Mouse (Mus musculus) limb, embryonic 14.5 days (tissue): ENCODE results near the gene G6pc3. TPM values are rescaled to one million over a fixed set of nuclear protein-coding genes. Genes with fewer than 3 reads are reported as not detected.
A peak's percentile ranks its signal among the peaks of the same experiment; 100 is the strongest.

Experiments
- ATAC-seq: fragments of 200-750 bp; cut with Nextera tagmentation; 2 replicates; pipeline ENCODE4 v1.8.0; 2017; ENCODE audit warnings: low read depth, moderate number of reproducible peaks, moderate TSS enrichment; ENCODE audit not compliant: low FRiP score
- DNase-seq: peaks from one replicate; pipeline ENCODE4 v3.0.0-alpha.2; 2015; ENCODE audit warnings: low spot score
- H3K27ac ChIP-seq: fragments of 300-500 bp; sonication (generic); replicated peaks from 2 replicates; pipeline ENCODE4 v1.5.1; 2014; ENCODE audit warnings: low read depth, mild to moderate bottlenecking, low read length, moderate library complexity, mixed read lengths
- H3K27me3 ChIP-seq: fragments of 300-500 bp; sonication (generic); 2 replicates; pipeline ENCODE4 v1.6.1; 2014; ENCODE audit warnings: low read length, mixed read lengths; ENCODE audit not compliant: control insufficient read depth, insufficient read depth
- H3K36me3 ChIP-seq: fragments of 300-500 bp; sonication (generic); 2 replicates; pipeline ENCODE4 v1.6.1; 2014; ENCODE audit warnings: mild to moderate bottlenecking, low read length, moderate library complexity, mixed read lengths; ENCODE audit not compliant: control insufficient read depth, insufficient read depth
- H3K4me1 ChIP-seq: fragments of 300-500 bp; sonication (generic); 2 replicates; pipeline ENCODE4 v1.6.1; 2014; ENCODE audit warnings: antibody characterized with exemption, low read length, mixed read lengths; ENCODE audit not compliant: control insufficient read depth, insufficient read depth
- H3K4me2 ChIP-seq: fragments of 300-500 bp; sonication (generic); replicated peaks from 2 replicates; pipeline ENCODE4 v1.6.1; 2014; ENCODE audit warnings: low read depth, mild to moderate bottlenecking, low read length, moderate library complexity; ENCODE audit not compliant: severe bottlenecking
- H3K4me3 ChIP-seq: fragments of 300-500 bp; sonication (generic); replicated peaks from 2 replicates; pipeline ENCODE4 v1.5.1; 2014; ENCODE audit warnings: low read length
- H3K9ac ChIP-seq: fragments of 300-500 bp; sonication (generic); 2 replicates; pipeline ENCODE4 v1.6.1; 2014; ENCODE audit warnings: mild to moderate bottlenecking, low read depth, low read length, moderate library complexity; ENCODE audit not compliant: severe bottlenecking
- H3K9me3 ChIP-seq: fragments of 300-500 bp; sonication (generic); 2 replicates; pipeline ENCODE4 v1.6.1; 2016; ENCODE audit warnings: low read length; ENCODE audit not compliant: control insufficient read depth
- POLR2A ChIP-seq: fragments of 200-500 bp; IDR thresholded peaks from 2 replicates; pipeline ENCODE4 v1.8.0; 2012; ENCODE audit warnings: inconsistent platforms, mild to moderate bottlenecking, moderate library complexity, borderline replicate concordance; ENCODE audit not compliant: insufficient read depth, insufficient read length; ENCODE audit errors: extremely low read depth
- WGBS: fragments of 180-500 bp; shearing (Covaris S2); extraction: QIAGEN DNeasy Blood & Tissue Kit; methylation state at CpG from one replicate; pipeline ENCODE4 v1.1.7; 2014; 5-methylcytosine and 5-hydroxymethylcytosine counted together
- polyA plus RNA-seq, 2 experiments: library from polyadenylated mRNA; depleted of rRNA in 1 of 2; stranded (reverse) in 1 of 2; unstranded in 1 of 2; fragments of >200 nt; fragmentation: Nextera tagmentation in 1 of 2; extraction: Ambion mirVana in 1 of 2; gene quantifications; 2 replicates each; pipeline versions ENCODE4 v1.2.1 to v1.2.3; 2012 to 2014

G6pc3 gene
- polyA plus RNA-seq, 2 experiments = 27.6 to 42.7 TPM

DNA sequence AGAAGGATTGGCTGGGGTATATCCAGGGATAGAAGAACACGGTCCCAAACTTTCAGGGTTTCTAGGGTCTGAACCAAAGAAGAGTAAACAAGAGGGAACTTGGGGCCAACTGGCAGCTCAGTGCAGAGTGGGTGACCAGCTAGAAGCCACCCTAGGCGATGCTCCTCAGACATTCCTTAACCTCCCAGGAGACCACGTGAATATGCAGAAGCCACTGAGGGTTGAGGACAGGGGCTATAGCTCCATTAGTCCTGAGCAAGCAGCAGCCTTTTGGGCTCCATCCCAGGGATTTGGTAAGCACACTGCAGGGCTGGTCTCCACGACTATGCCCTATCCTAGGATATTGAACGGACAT lies 27.4 kb downstream of the G6pc3 start:
- H3K4me3 ChIP-seq = peak overlapping the region; percentile 41
- 49% methylated on average over 5 of the region's 5 CpGs for WGBS
- H3K27me3 ChIP-seq = no peaks in the 10 kb centered on the region
- H3K4me1 ChIP-seq = peaks cover 63% of the 10 kb centered on the region
- DNase-seq = no peak
- peak overlapping the region; percentile 78 for H3K4me2 ChIP-seq
- TF ChIP-seq POLR2A = no peak
- peaks cover 18% of the 10 kb centered on the region; the same call in 1 of the 2 replicates for H3K36me3 ChIP-seq
- no peak for ATAC-seq
- no peak overlapping the region for H3K9ac ChIP-seq
- 0 out of 2 replicates have a peak overlapping the region, but pooled peaks have one; percentile 8 for H3K27ac ChIP-seq
- no peaks in the 10 kb centered on the region for H3K9me3 ChIP-seq

DNA sequence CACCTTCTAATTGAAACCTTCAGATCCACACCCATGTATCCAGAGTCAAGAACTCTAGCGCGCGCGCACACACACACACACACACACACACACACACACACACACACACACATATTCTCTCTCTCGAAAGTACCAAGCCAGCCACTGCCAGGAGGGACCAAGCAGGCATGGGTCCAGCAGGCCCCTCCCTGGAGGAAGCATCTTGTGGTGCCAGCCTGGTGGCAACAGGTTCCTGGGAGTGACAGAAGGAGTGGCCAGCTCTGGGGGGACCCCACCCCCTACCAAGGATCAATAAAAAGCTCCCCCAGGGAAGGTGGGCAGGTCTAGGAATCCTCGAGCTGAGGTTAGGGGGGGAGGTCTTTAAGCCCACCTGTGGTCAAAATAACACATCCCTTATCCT lies 28.0 kb downstream of the G6pc3 start:
- DNase-seq (no peak), ATAC-seq (no peak)
- H3K4me3 ChIP-seq = peak overlapping the region; percentile 41
- no peak overlapping the region for H3K27ac ChIP-seq
- no peak overlapping the region for H3K9ac ChIP-seq
- no peak for TF ChIP-seq POLR2A
- peaks cover 18% of the 10 kb centered on the region for H3K36me3 ChIP-seq
- no peaks in the 10 kb centered on the region for H3K9me3 ChIP-seq
- no peaks in the 10 kb centered on the region for H3K27me3 ChIP-seq
- peaks cover 61% of the 10 kb centered on the region for H3K4me1 ChIP-seq
- peak overlapping the region; percentile 78 for H3K4me2 ChIP-seq
- WGBS = 65% methylated on average over 6 of the region's 6 CpGs

DNA sequence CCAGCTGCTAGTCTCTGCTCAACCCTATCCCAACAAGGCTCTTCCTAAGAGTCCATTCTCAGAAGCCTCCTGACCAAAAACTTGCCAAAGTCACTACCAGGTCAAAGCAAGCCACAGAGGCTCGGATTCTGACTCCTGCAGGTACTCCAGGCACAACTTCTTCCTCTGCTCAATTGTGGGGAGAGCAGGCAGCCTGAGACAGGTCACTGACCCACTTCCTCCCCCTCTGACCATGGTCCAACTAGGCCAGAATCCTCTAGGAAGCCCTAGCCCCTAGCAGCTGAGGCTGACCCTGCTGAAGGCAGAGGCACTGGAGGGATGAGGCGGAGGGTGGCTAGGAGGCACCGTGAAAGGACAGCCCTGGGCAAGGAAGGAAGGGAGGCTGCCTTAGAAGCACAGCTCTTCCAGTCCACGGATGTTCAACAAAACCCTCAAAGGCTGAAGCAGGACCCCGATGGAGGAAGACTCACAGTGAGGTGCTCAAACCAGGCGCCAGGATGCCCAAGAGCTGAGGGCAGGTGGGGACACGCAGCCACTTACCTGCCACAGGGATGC lies 28.5 kb downstream of the G6pc3 start:
- H3K4me3 ChIP-seq = peak overlapping the region; percentile 41
- no peaks in the 10 kb centered on the region for H3K27me3 ChIP-seq
- DNase-seq = no peak
- peaks cover 60% of the 10 kb centered on the region for H3K4me1 ChIP-seq
- peaks cover 24% of the 10 kb centered on the region for H3K36me3 ChIP-seq
- no peak for TF ChIP-seq POLR2A
- no peaks in the 10 kb centered on the region for H3K9me3 ChIP-seq
- H3K4me2 ChIP-seq = peak overlapping the region; percentile 78
- H3K9ac ChIP-seq = peak overlapping the region; percentile 51
- 65% methylated on average over 7 of the region's 7 CpGs for WGBS
- no peak for ATAC-seq
- peak overlapping the region; percentile 68; the same call in 1 of the 2 replicates for H3K27ac ChIP-seq

DNA sequence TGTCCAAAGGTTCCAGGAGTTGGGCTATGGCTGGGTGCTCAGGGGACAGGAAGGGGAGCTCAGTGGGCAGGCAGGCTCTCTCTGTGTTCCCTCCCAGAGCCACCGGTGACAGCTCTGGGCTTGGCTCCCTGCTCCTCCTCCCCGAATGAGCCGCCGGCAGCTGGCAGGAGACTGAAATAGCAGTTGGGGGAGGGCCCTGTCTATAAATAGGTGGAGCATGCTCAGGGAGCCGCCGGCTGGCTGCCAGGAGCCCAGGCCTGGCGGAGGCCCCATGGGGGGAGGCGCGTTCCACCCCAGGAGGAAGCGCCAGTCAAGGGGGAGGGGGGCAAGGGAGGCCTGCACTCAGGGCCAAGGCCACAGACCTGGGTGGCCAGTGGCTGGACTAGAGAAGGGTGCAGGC lies 29.4 kb downstream of the G6pc3 start:
- H3K9me3 ChIP-seq = no peaks in the 10 kb centered on the region
- H3K36me3 ChIP-seq = peaks cover 23% of the 10 kb centered on the region
- peak overlapping the region; percentile 41 for H3K4me3 ChIP-seq
- ATAC-seq = peak; percentile 66
- DNase-seq = peak; percentile 93
- H3K4me1 ChIP-seq = peaks cover 62% of the 10 kb centered on the region
- H3K4me2 ChIP-seq = peak overlapping the region; percentile 78
- no peaks in the 10 kb centered on the region for H3K27me3 ChIP-seq
- peak overlapping the region; percentile 68 for H3K27ac ChIP-seq
- peak; percentile 40; the same call in 1 of the 2 replicates for TF ChIP-seq POLR2A
- H3K9ac ChIP-seq = peak overlapping the region; percentile 51
- WGBS = 0% methylated on average over 10 of the region's 10 CpGs

DNA sequence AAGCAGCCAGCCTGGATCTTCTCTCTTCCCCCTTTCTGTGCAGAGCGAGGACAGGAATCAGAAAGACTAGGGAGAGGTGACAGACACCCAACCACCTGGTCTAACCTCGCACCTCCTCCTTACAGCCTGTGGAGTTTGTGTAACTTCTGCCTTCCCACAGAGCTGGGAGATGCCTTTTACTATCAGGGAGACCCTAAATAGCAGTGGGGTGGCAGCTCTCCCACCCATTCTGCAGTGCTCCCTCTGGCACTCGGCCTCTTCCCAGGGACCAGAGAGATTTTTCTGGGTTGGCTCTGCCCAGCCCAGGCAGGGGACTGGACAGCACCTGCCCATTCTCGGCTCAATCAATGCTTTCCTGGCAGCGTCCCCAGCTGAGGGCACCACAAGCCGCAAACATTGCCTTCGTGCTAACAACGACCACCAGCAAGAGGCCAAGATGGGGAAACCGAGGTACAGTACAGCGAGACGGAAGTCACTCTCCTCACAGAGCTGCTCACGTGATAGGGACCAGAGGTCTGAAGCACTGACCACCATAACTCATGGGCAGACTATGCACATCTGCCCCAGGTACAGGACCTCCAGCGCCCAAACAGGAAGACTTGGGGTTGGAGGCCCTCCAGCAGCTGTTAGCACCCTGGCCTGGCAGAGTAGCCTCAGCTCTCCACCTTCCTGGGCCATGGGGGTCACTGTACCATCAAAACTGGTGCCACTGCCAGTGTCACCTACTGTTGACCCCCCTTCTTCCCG lies 30.0 kb downstream of the G6pc3 start:
- Histone ChIP-seq H3K36me3 (peaks cover 23% of the 10 kb centered on the region), H3K4me1 (peaks cover 63% of the 10 kb centered on the region), H3K4me2 (peak overlapping the region; percentile 78), H3K9me3 (no peaks in the 10 kb centered on the region), H3K4me3 (peak overlapping the region; percentile 41; the same call in 1 of the 2 replicates), H3K27ac (peak overlapping the region; percentile 68), H3K27me3 (no peaks in the 10 kb centered on the region), H3K9ac (peak overlapping the region; percentile 51; the same call in 1 of the 2 replicates)
- 54% methylated on average over 13 of the region's 14 CpGs for WGBS
- ATAC-seq = no peak
- TF ChIP-seq POLR2A = no peak
- no peak for DNase-seq
